Mouse (Mus musculus): Measurements from ENCODE around the gene Socs3. TPM values are rescaled to one million over a fixed set of nuclear protein-coding genes. Genes with fewer than 3 reads are reported as not detected.
A peak's percentile ranks its signal among the peaks of the same experiment; 100 is the strongest.

The Socs3 gene
- polyA plus RNA-seq, 1 experiment from 2014 or later: 8.2 TPM

DNA sequence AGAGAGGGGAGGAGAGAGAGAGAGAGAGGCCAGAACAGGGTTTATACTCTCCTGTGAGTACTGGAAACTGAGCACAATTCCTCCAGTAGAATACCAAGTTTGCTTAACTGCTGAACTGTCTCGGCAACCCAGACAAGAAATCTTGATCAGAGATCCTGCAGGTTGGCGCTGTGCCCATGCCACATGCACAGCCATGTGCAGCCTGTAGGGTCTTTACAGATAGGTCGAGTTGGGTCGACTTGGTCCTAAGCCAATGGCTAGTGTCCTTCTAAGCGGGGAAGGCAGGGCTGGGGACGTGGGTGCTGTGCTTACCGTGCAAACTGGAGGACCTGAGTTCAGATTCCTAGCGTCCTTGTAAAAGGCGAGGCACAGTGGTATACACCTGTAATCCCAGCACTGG, 15.0 kb downstream of the Socs3 start:
- Histone ChIP-seq H3K9ac (ENCODE audit: low read length) (no peak overlapping the region), H3K27ac (ENCODE audit: low read length) (no peak overlapping the region), H3K9me3 (replicated peaks; ENCODE audit: control insufficient read depth, low read length) (no peaks in the 10 kb centered on the region), H3K27me3 (ENCODE audit: control insufficient read depth, insufficient read depth, low read length) (no peaks in the 10 kb centered on the region), H3K4me1 (ENCODE audit: control insufficient read depth, insufficient read depth, low read length) (peaks cover 17% of the 10 kb centered on the region), H3K4me2 (ENCODE audit: low read depth, low read length) (no peak overlapping the region), H3K36me3 (ENCODE audit: control insufficient read depth, insufficient read depth) (no peaks in the 10 kb centered on the region), H3K4me3 (ENCODE audit: low read length) (no peak overlapping the region)
- no peak for ATAC-seq (replicated peaks; ENCODE audit: extremely low read depth, insufficient read depth, low FRiP score)
- 75% methylated on average over 9 of the region's 9 CpGs for WGBS

DNA sequence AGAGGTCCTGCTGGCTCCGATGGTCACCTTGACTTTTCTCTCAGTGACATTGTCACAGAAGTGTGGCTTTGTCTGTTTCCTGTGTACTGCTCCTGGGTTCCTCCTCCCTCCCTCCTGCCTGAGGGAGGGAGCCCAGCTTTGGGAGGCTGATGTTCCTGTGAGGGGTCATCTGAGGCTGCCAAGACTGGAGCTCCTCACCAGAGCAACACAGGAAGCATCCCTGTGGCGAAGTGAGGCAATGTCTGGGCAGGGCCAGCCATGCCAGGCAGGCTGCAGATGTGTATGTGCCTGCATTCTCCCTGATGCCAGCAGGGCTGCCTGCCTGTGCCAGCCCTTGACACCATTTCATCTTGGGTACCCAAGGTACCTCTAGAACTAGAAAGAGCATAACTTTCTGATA, 15.8 kb downstream of the Socs3 start:
- WGBS: 48% methylated on average over 2 of the region's 2 CpGs
- Histone ChIP-seq H3K27me3 (ENCODE audit: control insufficient read depth, insufficient read depth, low read length) (no peaks in the 10 kb centered on the region), H3K9ac (ENCODE audit: low read length) (no peak overlapping the region), H3K27ac (ENCODE audit: low read length) (no peak overlapping the region), H3K4me2 (ENCODE audit: low read depth, low read length) (no peak overlapping the region), H3K4me1 (ENCODE audit: control insufficient read depth, insufficient read depth, low read length) (peaks cover 19% of the 10 kb centered on the region), H3K9me3 (replicated peaks; ENCODE audit: control insufficient read depth, low read length) (no peaks in the 10 kb centered on the region), H3K36me3 (ENCODE audit: control insufficient read depth, insufficient read depth) (no peaks in the 10 kb centered on the region), H3K4me3 (ENCODE audit: low read length) (no peak overlapping the region)
- no peak for ATAC-seq (replicated peaks; ENCODE audit: extremely low read depth, insufficient read depth, low FRiP score)

DNA sequence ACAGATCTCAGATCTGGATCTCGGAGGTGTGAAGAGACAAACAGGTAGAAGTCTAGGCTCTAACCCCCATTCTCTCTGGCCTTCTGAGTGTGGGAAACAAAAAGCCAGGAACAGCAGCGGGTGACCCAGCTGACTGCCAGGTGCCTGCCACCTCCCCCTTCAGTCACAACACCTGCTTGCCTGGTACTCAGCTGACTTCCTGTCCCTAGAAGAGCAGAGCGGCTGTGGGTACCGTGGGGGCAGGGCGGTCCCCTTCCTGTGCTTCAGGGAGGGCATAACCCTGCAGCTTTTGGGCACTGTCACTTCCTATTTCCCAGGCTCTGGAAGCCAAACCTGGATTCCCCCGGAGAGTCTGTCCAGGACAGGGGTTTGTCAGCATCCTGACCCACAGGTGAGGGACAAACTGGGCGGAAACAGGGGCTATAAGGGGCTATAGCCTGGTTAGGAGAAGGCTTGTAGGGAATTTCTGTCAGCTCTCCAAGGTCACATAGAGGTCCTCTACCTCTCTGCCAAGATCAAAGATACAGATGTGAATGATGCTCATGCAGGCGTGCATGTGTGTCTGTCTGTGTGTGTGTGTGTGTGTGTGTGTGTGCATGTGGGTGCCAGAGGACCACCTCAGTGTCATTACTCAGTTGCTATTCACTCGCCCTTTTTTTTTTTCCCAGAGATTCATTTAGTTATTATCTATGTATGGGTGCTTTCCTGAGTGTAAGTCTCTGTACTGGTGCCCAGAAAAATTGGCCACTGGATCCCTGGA, 17.5 kb downstream of the Socs3 start:
- H3K9me3 ChIP-seq (replicated peaks; ENCODE audit: control insufficient read depth, low read length): no peaks in the 10 kb centered on the region
- WGBS: 67% methylated on average over 9 of the region's 9 CpGs
- H3K4me3 ChIP-seq (ENCODE audit: low read length): no peak overlapping the region
- H3K36me3 ChIP-seq (ENCODE audit: control insufficient read depth, insufficient read depth): no peaks in the 10 kb centered on the region
- no peak overlapping the region; the same call in 1 of the 2 replicates for H3K4me2 ChIP-seq (ENCODE audit: low read depth, low read length)
- peaks cover 14% of the 10 kb centered on the region for H3K4me1 ChIP-seq (ENCODE audit: control insufficient read depth, insufficient read depth, low read length)
- H3K27me3 ChIP-seq (ENCODE audit: control insufficient read depth, insufficient read depth, low read length): no peaks in the 10 kb centered on the region
- H3K9ac ChIP-seq (ENCODE audit: low read length): no peak overlapping the region
- ATAC-seq (replicated peaks; ENCODE audit: extremely low read depth, insufficient read depth, low FRiP score): no peak
- H3K27ac ChIP-seq (ENCODE audit: low read length): no peak overlapping the region

DNA sequence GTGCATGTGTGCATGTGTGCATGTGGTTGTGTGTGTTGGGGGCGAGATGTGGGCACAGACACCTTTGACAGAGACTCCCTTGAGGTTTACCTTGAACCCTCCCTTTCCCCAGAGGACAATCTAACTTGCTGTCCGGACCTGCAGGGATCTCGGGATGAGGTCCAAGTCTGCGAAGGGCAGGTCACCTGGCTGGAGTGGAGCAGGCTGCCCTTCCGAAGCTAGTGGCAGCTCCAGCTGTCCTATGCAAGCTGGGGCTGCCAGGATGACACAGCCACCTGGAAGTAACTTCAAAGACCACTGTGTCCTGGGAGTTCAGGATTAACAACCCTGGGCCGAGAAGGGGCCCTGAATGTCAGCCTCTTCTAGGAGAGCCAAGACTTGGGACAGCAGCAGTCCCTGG, 18.5 kb downstream of the Socs3 start:
- no peak overlapping the region for H3K4me2 ChIP-seq (ENCODE audit: low read depth, low read length)
- H3K9me3 ChIP-seq (replicated peaks; ENCODE audit: control insufficient read depth, low read length): no peaks in the 10 kb centered on the region
- H3K27me3 ChIP-seq (ENCODE audit: control insufficient read depth, insufficient read depth, low read length): no peaks in the 10 kb centered on the region
- no peaks in the 10 kb centered on the region for H3K36me3 ChIP-seq (ENCODE audit: control insufficient read depth, insufficient read depth)
- WGBS: 72% methylated on average over 6 of the region's 6 CpGs
- H3K27ac ChIP-seq (ENCODE audit: low read length): no peak overlapping the region
- no peak for ATAC-seq (replicated peaks; ENCODE audit: extremely low read depth, insufficient read depth, low FRiP score)
- H3K4me3 ChIP-seq (ENCODE audit: low read length): no peak overlapping the region
- H3K9ac ChIP-seq (ENCODE audit: low read length): no peak overlapping the region; the same call in 1 of the 2 replicates
- peaks cover 14% of the 10 kb centered on the region for H3K4me1 ChIP-seq (ENCODE audit: control insufficient read depth, insufficient read depth, low read length)

DNA sequence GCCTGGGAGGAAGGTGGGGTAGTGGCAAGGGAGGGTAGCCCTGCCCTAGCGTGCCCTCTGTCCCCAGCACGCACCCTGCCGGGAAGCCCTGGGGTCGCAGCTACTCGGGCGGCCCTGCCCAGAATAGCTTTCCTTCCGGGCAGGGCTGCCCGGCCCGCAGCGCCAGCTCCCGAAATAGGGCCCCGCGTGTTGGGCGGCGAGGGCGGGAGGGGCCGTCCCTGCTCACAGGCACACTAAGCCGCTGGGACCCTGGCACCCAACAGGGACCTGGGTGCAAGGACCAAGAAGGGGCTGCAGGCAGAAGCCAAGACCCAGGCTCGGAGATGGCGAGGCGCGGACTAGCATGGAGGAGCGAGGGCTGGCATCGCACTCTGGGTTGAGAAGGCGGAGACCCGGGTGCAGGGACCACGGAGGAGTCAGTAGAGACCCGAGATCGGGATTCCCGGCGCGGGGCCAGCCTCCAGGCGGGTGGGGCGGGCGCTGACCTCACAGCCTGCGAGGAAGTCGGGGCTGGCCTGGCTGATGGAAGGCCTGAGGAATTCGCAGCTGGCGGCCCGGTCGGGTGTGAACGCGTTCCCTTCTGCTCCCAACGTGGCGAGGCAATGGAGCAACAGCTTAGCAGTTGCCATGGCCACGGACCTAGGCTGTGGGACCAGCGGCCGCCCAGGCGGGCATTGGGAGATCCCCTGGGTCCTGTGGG, 20.3 kb downstream of the Socs3 start:
- WGBS: 2% methylated on average over 49 of the region's 49 CpGs
- peak; percentile 90 for ATAC-seq (replicated peaks; ENCODE audit: extremely low read depth, insufficient read depth, low FRiP score)
- no peaks in the 10 kb centered on the region for H3K27me3 ChIP-seq (ENCODE audit: control insufficient read depth, insufficient read depth, low read length)

DNA sequence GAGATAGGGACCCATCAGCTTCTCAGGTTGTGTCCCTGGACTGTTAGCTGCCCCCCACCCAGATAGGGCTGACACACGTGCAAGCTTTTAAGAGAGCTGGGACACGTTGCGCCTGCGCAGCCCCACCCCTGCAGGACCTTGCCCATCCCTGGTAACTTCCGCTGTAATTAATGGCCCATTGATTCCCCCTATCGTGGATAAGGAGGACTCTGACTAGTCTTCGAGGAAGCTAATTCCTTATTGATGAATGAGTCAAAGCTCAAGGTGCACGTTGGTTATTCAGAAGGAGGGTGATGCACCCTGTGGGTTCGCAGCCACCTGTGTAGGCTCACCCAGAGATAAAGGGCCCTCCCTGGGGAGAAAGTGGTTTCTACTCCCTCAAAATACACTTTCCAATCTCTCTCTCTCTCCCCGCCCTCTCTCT, 22.8 kb downstream of the Socs3 start:
- ATAC-seq (replicated peaks; ENCODE audit: extremely low read depth, insufficient read depth, low FRiP score): no peak
- Histone ChIP-seq H3K9me3 (replicated peaks; ENCODE audit: control insufficient read depth, low read length) (no peaks in the 10 kb centered on the region), H3K4me2 (ENCODE audit: low read depth, low read length) (no peak overlapping the region), H3K4me1 (ENCODE audit: control insufficient read depth, insufficient read depth, low read length) (peaks cover 7% of the 10 kb centered on the region), H3K9ac (ENCODE audit: low read length) (no peak overlapping the region), H3K4me3 (ENCODE audit: low read length) (no peak overlapping the region), H3K27me3 (ENCODE audit: control insufficient read depth, insufficient read depth, low read length) (no peaks in the 10 kb centered on the region), H3K27ac (ENCODE audit: low read length) (no peak overlapping the region), H3K36me3 (ENCODE audit: control insufficient read depth, insufficient read depth) (no peaks in the 10 kb centered on the region)
- WGBS: 70% methylated on average over 10 of the region's 10 CpGs

More for the DNA sequence above, 20.3 kb downstream of the Socs3 start:
- Histone ChIP-seq H3K4me2 (ENCODE audit: low read depth, low read length) (peak overlapping the region; percentile 71), H3K27ac (ENCODE audit: low read length) (peak overlapping the region; percentile 58), H3K36me3 (ENCODE audit: control insufficient read depth, insufficient read depth) (no peaks in the 10 kb centered on the region), H3K9me3 (replicated peaks; ENCODE audit: control insufficient read depth, low read length) (no peaks in the 10 kb centered on the region), H3K9ac (ENCODE audit: low read length) (peak overlapping the region; percentile 66), H3K4me3 (ENCODE audit: low read length) (peak overlapping the region; percentile 35), H3K4me1 (ENCODE audit: control insufficient read depth, insufficient read depth, low read length) (peaks cover 13% of the 10 kb centered on the region)

DNA sequence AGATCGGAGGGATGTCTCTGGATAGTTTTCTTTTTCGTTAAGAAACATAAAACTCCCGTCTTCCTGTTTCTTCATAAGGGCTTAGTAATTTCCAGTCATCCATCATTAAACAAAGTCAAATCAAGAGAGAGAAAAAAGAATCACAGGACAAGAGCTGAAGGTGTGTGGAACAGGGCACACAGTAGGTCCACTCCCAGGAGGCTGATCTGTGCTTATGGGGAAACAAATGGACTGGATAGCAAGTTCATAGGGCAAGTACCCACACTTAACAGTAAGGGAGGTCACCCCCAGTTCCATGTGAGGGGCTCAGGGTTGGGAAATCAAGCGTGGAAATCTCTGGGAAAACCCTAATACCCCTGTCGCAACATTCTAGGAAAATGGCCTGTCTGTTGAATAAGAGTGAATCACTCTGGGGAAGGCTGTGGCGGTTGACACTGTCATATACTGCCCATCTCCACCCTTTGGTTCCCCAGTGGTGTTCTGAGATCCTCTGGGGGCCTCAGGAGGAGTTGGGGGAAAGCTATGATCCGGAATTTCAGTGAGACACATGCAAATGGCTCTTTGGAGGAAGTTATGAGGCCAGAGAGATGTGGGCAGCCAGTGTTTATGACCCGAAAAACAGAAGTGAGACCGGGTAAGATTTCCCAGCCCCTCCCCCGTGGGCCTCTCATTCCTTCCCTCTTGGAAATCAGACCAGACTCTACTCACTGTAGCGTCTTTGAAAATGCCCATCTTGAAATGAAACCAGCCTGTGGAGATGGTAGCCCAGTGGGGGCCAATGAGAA, 23.5 kb downstream of the Socs3 start:
- Histone ChIP-seq H3K9ac (ENCODE audit: low read length) (no peak overlapping the region), H3K4me2 (ENCODE audit: low read depth, low read length) (no peak overlapping the region), H3K27ac (ENCODE audit: low read length) (no peak overlapping the region), H3K4me1 (ENCODE audit: control insufficient read depth, insufficient read depth, low read length) (peaks cover 13% of the 10 kb centered on the region), H3K4me3 (ENCODE audit: low read length) (no peak overlapping the region), H3K9me3 (replicated peaks; ENCODE audit: control insufficient read depth, low read length) (no peaks in the 10 kb centered on the region), H3K27me3 (ENCODE audit: control insufficient read depth, insufficient read depth, low read length) (no peaks in the 10 kb centered on the region), H3K36me3 (ENCODE audit: control insufficient read depth, insufficient read depth) (no peaks in the 10 kb centered on the region)
- ATAC-seq (replicated peaks; ENCODE audit: extremely low read depth, insufficient read depth, low FRiP score): no peak
- 75% methylated on average over 11 of the region's 11 CpGs for whole genome bisulfite sequencing

DNA sequence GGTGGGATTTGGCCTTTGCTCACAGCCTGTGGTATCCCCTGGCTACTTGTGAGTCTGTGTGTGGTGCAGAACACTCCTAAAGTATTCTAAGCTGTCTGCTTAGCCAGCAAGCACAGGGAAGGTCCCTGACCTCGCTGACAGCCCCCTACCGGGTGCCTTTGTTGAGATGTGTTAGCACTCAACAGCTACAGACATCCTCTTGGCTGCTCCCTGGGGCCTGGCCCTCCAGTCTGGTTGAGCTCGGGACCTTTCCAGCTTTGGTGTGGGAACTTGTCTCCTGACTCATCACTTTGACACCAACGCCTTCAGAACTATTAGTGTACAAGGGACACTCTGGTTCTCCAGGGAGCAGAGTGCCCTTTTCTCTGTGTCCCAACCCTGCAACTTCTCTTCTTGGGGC, 28.0 kb downstream of the Socs3 start:
- Histone ChIP-seq H3K4me1 (ENCODE audit: control insufficient read depth, insufficient read depth, low read length) (peaks cover 21% of the 10 kb centered on the region), H3K9ac (ENCODE audit: low read length) (no peak overlapping the region), H3K4me2 (ENCODE audit: low read depth, low read length) (no peak overlapping the region), H3K4me3 (ENCODE audit: low read length) (no peak overlapping the region), H3K27me3 (ENCODE audit: control insufficient read depth, insufficient read depth, low read length) (no peaks in the 10 kb centered on the region), H3K27ac (ENCODE audit: low read length) (no peak overlapping the region), H3K9me3 (replicated peaks; ENCODE audit: control insufficient read depth, low read length) (no peaks in the 10 kb centered on the region), H3K36me3 (ENCODE audit: control insufficient read depth, insufficient read depth) (no peaks in the 10 kb centered on the region)
- WGBS: 25% methylated on average over 4 of the region's 4 CpGs
- ATAC-seq (replicated peaks; ENCODE audit: extremely low read depth, insufficient read depth, low FRiP score): no peak
